In the genomic region with DNA sequence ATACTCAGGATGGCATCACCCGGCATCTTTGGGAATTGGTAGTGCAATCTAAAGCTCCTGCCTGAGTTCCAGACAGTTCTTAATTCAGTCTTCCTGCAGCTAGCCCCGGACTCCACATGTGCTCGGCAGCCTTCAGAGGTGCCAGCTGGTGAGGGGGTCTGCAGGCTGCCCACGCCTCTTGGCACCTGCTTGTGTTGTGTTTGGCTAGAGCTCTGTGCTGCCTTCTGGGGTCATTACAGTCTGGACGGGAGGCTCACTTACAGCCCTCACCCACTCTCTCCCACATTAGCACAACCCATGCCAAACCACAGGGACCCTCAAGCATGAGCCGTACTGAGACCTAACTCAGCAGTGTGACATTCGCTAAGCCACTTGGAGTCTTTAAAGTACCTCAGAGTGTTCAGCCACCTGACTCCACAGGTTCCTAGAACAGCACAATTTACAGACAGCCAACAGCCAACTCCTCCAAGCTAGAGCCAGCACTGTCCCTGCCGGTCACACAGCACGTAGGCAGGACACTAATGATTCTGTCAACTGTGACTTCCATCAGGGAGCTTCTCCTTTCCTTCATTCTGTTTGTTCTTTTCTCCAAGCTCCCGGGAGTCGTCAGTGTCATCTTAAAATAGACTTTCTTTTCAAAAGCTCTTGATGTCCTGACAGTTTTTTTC, we compare ENCODE assay signal across 17 mouse cellular contexts.
DNase-seq lines count a peak whose midpoint lies in the region; ATAC-seq and TF ChIP-seq lines count a peak whose summit lies in the region.
"Had no signal": no experiment of that assay in that cellular context is flagged by ENCODE, and none has a peak within 500 bp of the region (broad histone marks: within the 10 kb centered on the region; RNA-seq: fewer than 3 reads in every experiment).

No protein-coding gene starts in this region.

- no peak overlapping the region for H3K9ac ChIP-seq in hindbrain, embryonic 12.5 days
- H3K9ac ChIP-seq: liver, embryonic 12.5 days; midbrain, embryonic 12.5 days; stomach, embryonic 15.5 days had no signal

- no peak for TF ChIP-seq POLR2A in cerebellum, adult 2 months (IDR thresholded peaks at IDR 0.05; ENCODE audit: borderline replicate concordance, insufficient read depth, low read length)

- H3K4me2 ChIP-seq in hindbrain, embryonic 12.5 days (replicated peaks) = no peak overlapping the region
- H3K4me2 ChIP-seq: heart, embryonic 11.5 days; liver, embryonic 12.5 days; midbrain, embryonic 12.5 days; stomach, embryonic 15.5 days had no signal

- no peak for ATAC-seq in hindbrain, embryonic 12.5 days (ENCODE audit: low FRiP score)
- no peak for ATAC-seq in CD4-positive, CD25-positive, alpha-beta regulatory T cell, adult 4 months
- ATAC-seq: liver, embryonic 12.5 days had no signal

- DNase-seq in cerebellum, adult 2 months = no peak
- DNase-seq in cerebellum, adult 11-12 months = no peak
- no peak for DNase-seq in hindbrain, embryonic 10.5 days (ENCODE audit: low spot score)
- peak; percentile 26 for DNase-seq in thymus, postnatal 14 days
- no peak for DNase-seq in thymus, postnatal 10 days (ENCODE audit: low spot score in 2 of 2)
- no peak for DNase-seq in embryo, embryonic 9.5 days (ENCODE audit: extremely low spot score)
- DNase-seq: adrenal gland, adult 8-10 months; gastrocnemius, postnatal 25 days; kidney, adult 9 months; lung, postnatal 10 days; retina, postnatal 1 day had no signal

- WGBS in cerebellum, adult 2 months = 37% methylated on average over 11 of the region's 11 CpGs
- 73% methylated on average over 11 of the region's 11 CpGs for WGBS in hindbrain, embryonic 10.5 days
- 65% methylated on average over 11 of the region's 11 CpGs for WGBS in hindbrain, embryonic 12.5 days

- no peak overlapping the region for H3K27ac ChIP-seq in cerebellum, adult 2 months (ENCODE audit: insufficient read depth, low read length)
- 0 out of 2 replicates have a peak overlapping the region, but pooled peaks have one; percentile 30 for H3K27ac ChIP-seq in hindbrain, embryonic 10.5 days
- H3K27ac ChIP-seq in hindbrain, embryonic 12.5 days = no peak overlapping the region
- H3K27ac ChIP-seq: liver, embryonic 12.5 days; midbrain, embryonic 12.5 days; stomach, embryonic 15.5 days had no signal

- H3K36me3 ChIP-seq in hindbrain, embryonic 10.5 days = 0 out of 2 replicates have a peak, but pooled peaks cover 7% of the 10 kb centered on the region
- H3K36me3 ChIP-seq in hindbrain, embryonic 12.5 days = 0 out of 2 replicates have a peak, but pooled peaks cover 3% of the 10 kb centered on the region
- H3K36me3 ChIP-seq: midbrain, embryonic 12.5 days had no signal

- 0 out of 2 replicates have a peak, but pooled peaks cover 2% of the 10 kb centered on the region for H3K9me3 ChIP-seq in hindbrain, embryonic 10.5 days
- H3K9me3 ChIP-seq in hindbrain, embryonic 12.5 days (replicated peaks) = peaks cover 7% of the 10 kb centered on the region; the same call in 1 of the 2 replicates
- H3K9me3 ChIP-seq: liver, embryonic 12.5 days; stomach, embryonic 15.5 days had no signal

- H3K4me1 ChIP-seq in cerebellum, adult 2 months (ENCODE audit: control insufficient read depth, insufficient read depth, low read length) = peaks cover 9% of the 10 kb centered on the region
- peaks cover 23% of the 10 kb centered on the region for H3K4me1 ChIP-seq in hindbrain, embryonic 10.5 days (replicated peaks)
- 0 out of 2 replicates have a peak, but pooled peaks cover 5% of the 10 kb centered on the region for H3K4me1 ChIP-seq in hindbrain, embryonic 12.5 days
- H3K4me1 ChIP-seq: liver, embryonic 12.5 days; midbrain, embryonic 12.5 days had no signal

- H3K4me3 ChIP-seq in cerebellum, adult 2 months (replicated peaks; ENCODE audit: insufficient read depth, low read depth, low read length) = no peak overlapping the region
- no peak overlapping the region for H3K4me3 ChIP-seq in hindbrain, embryonic 10.5 days
- no peak overlapping the region for H3K4me3 ChIP-seq in hindbrain, embryonic 12.5 days
- H3K4me3 ChIP-seq: liver, embryonic 12.5 days; midbrain, embryonic 12.5 days; stomach, embryonic 15.5 days had no signal

- H3K27me3 ChIP-seq in cerebellum, adult 2 months (ENCODE audit: control insufficient read depth, insufficient read depth, low read length) = no peaks in the 10 kb centered on the region
- no peaks in the 10 kb centered on the region for H3K27me3 ChIP-seq in hindbrain, embryonic 10.5 days (ENCODE audit: insufficient read depth, poor library complexity, severe bottlenecking)
- H3K27me3 ChIP-seq in hindbrain, embryonic 12.5 days = no peaks in the 10 kb centered on the region
- H3K27me3 ChIP-seq: liver, embryonic 12.5 days; midbrain, embryonic 12.5 days; stomach, embryonic 15.5 days had no signal

- TF ChIP-seq CTCF in cerebellum, adult 2 months (IDR thresholded peaks at IDR 0.05; ENCODE audit: borderline replicate concordance, insufficient read depth, low read depth, low read length) = peak; percentile 29; the same call in 1 of the 2 replicates
